Mouse (Mus musculus): ENCODE measurements around the gene Gosr1.

DNA sequence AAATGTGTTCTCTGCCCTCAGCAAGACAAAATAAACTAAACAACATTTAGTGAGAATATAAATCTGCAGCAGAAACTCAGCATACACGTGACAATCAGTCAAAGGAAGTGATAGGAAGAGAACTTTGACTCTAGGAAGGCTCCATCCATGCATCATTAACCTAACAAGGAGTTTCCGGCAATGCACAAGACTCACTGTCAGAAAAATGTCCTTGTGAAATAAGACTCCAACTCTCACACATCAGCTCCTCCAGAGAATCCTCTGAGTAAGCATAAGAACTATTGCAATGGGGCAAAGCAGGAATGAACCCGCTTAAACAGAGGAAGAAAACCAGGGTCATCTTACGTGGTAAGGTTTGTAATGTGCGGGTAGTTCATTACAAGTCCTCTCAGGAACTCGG, 33.9 kb upstream of the Gosr1 start:
- TF ChIP-seq CTCF (IDR thresholded peaks at IDR 0.05; ENCODE audit: control insufficient read depth, insufficient read depth, insufficient replicate concordance, low read depth, low read length) (no peak), POLR2A (IDR thresholded peaks at IDR 0.05; ENCODE audit: control insufficient read depth, low read depth, low read length) (no peak)
